Mouse (Mus musculus) monocyte, adult 5-6 weeks (primary cell): Measurements from ENCODE around the gene Ffar2. TPM values are rescaled to one million over a fixed set of nuclear protein-coding genes. Genes with fewer than 3 reads are reported as not detected.
"Not testable (repeated sequence)": the region's sequence is repeated elsewhere in the genome, so short reads cannot be mapped to it uniquely, and the experiment has no call there.

Experiments used
- ATAC-seq: fragments of 153-309, 156-312 bp; replicated peaks from 2 replicates; pipeline ENCODE4 v1.8.0; 2017; ENCODE audit warnings: mild to moderate bottlenecking; ENCODE audit not compliant: low TSS enrichment, insufficient number of reproducible peaks, severe bottlenecking, poor library complexity, low FRiP score
- total RNA-seq: library from RNA; stranded (forward); fragments of 200-1000, 200-491, 200-594 nt; gene quantifications from 3 replicates; pipeline ENCODE4 v1.2.3, GENCODE M21; 2017

Ffar2 gene
- total RNA-seq, 1 experiment from 2014 or later, result 1.2 TPM

DNA sequence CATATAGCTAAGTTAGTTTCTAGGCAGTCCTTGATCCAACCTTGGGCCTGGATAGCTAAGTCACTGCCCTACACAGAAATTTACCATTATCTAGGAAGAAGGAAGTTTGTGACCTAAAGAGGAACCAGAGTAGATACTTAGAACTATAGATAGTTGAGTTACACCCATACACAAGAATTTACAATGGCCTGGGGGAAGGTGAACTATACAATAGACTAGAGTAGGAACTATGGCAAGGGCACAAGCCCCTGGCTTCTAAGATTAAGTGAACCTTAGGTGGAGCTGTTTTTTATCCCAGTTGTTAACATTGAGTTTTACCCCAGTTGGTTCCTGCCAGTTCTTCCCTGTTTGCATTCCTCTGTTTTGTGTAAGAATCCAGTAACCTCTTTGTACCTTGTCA, 5.3 kb upstream of the Ffar2 start:
- not testable (repeated sequence) for ATAC-seq

- no peak for ATAC-seq
Measured at GRCm38 (mm10) chr7:30826660-30827059, 3.1 kb upstream of the Ffar2 start.

DNA sequence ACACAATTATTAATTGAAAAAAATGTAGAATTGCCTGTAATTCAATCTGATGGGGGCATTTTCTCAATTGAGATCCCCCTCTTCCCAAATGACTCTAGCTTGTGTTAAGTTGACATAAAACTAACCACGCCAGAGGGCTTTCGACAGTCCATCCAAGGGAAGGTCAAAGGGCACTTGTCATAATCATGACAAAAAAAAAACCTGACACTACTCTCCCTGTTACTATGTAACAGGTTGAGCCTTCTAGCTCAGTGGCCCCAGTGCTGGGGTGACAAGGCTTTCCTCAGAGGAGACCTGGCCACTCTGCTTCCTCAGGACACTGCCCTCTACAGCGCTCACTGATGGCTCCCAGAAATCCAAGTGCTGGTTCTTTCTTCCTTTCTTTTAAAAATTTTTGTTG, 731 bp upstream of the Ffar2 start:
- ATAC-seq, result no peak

- ATAC-seq, result no peak
Measured at GRCm38 (mm10) chr7:30821532-30821931, 2.0 kb downstream of the Ffar2 start.

DNA sequence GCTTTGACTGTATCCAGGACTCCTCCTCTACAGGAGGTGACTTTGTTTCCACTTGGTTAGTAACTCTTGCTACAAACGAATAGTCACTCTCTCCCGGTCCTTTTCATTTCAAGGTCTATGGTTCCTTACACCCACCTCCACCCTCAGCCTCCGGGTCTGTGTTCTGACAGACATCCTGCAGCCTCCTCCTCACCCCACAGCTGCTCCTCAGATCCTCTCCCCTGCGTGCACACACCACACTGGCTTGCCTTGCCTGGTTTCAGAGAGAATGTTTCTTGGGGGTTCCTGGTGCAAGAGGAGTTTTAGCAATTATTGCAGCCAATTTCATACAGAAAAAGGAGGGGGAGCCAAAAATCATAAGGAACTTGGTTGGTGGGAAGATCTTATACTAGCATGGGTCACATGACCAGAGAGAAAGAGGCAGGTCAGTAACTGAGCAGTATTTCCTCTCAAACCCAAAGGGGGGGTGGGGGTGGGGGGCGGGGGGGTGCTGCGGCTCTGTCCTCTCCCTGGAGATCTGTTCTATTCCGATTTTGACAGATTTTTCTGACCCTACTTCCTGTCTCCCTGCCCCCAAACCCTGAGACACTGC, 2.6 kb downstream of the Ffar2 start:
- no peak for ATAC-seq

DNA sequence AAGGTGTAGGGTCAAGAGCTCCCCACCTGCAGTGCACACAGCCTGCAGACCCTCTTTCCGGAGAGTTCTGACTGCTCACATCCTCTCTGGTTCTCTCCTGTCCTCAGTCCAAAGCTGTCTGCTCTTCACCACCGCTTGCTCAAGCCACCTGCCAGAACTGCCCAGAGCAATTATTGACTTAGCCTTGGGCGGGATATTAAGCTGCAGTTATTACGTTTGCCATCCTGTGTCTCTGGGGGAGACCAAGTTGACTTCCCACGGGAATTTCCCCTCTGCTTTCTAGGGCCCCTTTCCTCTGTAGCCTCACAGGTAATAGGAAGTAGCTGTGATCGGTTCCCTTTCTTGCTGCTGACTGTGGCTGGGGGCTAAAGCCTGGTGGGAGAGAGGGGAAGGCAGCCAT, 3.4 kb downstream of the Ffar2 start:
- no peak for ATAC-seq

- peak; percentile 45 for ATAC-seq
Measured at GRCm38 (mm10) chr7:30812291-30812807, 11.2 kb downstream of the Ffar2 start.

- ATAC-seq, result peak; percentile 40
Measured at GRCm38 (mm10) chr7:30811757-30812290, 11.8 kb downstream of the Ffar2 start.

DNA sequence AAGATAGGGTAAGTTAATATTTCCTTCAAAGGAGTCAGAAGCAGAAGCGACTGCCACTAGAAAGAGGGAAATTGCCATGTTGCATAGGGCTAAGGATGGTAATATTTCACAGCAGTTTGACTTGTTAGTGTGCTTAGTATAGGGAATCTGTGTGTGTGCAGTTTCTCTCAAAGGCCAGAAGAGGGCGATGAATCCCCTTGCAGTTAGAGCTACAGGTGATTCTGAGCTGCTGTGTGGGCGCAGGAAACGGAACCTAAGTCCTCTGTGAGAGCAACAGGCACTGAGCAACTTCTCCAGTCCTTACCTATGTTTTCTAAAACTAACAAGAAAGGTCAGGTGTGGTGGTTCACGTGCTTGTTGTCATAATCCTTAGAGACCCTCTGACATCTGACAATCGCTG, 13.3 kb downstream of the Ffar2 start:
- ATAC-seq, result no peak

DNA sequence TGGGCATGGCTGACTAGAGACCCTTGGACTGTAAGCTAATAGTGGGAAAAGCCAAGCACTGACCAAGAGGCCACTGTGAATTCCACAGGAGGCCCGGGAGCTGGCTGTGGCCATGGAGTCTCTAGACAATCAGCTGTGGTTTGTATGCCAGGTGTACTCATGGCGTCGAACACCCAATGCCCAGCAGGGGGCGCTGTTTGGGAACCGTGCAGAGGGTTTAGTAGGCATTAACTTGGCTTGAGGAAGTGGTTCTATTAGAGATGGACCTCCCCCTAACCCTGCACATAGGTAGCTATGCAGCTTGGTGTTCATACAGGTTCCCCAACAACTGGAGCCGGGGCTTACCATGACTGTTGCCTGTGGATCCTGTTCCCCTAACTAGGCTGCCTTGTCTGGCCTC, 17.7 kb downstream of the Ffar2 start:
- peak; percentile 83 for ATAC-seq

- ATAC-seq, result no peak
Measured at GRCm38 (mm10) chr7:30804026-30804715, 19.4 kb downstream of the Ffar2 start.

- no peak for ATAC-seq
Measured at GRCm38 (mm10) chr7:30803256-30803655, 20.3 kb downstream of the Ffar2 start.

GRCm38 (mm10) chr7:30800653-30801052, 22.9 kb downstream of the Ffar2 start:
- no peak for ATAC-seq

GRCm38 (mm10) chr7:30796790-30797189, 26.8 kb downstream of the Ffar2 start:
- no peak for ATAC-seq

- peak; percentile 56; the same call in 1 of the 2 replicates for ATAC-seq
Measured at GRCm38 (mm10) chr7:30794921-30795320, 28.7 kb downstream of the Ffar2 start.

GRCm38 (mm10) chr7:30791921-30792320, 31.7 kb downstream of the Ffar2 start:
- ATAC-seq, result no peak

GRCm38 (mm10) chr7:30790141-30790540, 33.4 kb downstream of the Ffar2 start:
- ATAC-seq, result no peak

- no peak for ATAC-seq
Measured at GRCm38 (mm10) chr7:30787377-30788022, 36.1 kb downstream of the Ffar2 start, which contains the start of gene Krtdap. TSS of gene Krtdap (plus strand) at chr7:30787896.

DNA sequence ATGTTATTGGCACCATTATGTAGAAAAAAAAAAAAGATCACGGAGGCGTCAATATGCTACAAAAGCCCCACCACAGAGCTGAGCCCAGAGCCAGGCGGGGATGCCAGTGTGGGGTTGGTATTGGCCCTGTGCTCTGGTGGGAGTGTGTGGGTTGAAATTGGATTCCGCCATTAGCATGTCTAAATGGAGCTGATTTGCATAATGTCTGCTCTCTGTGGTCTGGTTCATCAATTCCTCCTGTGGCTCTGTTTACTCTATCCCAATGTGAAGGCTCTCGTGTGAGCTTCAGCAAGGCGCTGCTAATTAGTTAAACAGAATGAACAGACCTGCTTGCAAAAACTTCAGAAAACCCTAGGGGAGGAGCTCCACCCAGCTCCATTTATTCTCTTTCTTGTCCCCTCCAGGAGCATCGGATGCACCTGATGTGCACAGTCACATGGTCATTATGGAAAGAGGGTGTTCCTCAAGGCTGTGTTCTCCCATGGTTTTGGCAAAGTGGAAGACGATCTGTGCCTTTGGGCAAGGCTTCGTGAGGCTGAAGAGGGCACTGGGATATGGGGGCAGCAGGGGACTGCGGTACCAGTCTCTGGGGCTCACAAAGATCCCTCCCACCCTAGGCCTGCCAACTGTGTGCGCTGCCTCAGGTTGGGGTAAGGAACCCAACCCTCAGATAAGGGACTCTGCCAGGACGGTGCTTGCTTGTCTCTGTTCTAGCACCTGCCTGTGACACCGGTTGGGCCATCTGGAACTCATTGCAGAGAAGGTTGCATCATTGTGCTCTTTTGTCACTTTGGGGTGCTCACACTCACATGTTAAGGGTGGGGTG, 37.6 kb downstream of the Ffar2 start:
- ATAC-seq, result no peak
